Comparison of ENCODE assay signal across 8 mouse cellular contexts in genomic region chr16:4658781-4659245, GRCm38 (mm10). TPM values are rescaled to one million over a fixed set of nuclear protein-coding genes. Genes with fewer than 3 reads are reported as not detected.
DNase-seq lines count a peak whose midpoint lies in the region; ATAC-seq and TF ChIP-seq lines count a peak whose summit lies in the region.

No protein-coding gene starts in this region.

- no peak for DNase-seq in kidney, adult 11 months
- DNase-seq in brain, adult 2 months (ENCODE audit: low read depth, low spot score): peak; percentile 55
- DNase-seq in left cerebral cortex, postnatal 4 days: peak; percentile 58
- DNase-seq in cerebellum, adult 9-11 months: no peak
- DNase-seq in thymus, adult 2 months: no peak

- intact Hi-C loops in left cerebral cortex, postnatal 4 days (cut with DNase I): no loop called here

- no peak overlapping the region for H3K4me3 ChIP-seq in kidney, embryonic 16.5 days (ENCODE audit: low read length)
- no peak overlapping the region for H3K4me3 ChIP-seq in forebrain, embryonic 15.5 days
- no peak overlapping the region for H3K4me3 ChIP-seq in neural tube, embryonic 15.5 days (replicated peaks)
- no peak overlapping the region for H3K4me3 ChIP-seq in thymus, adult 2 months (ENCODE audit: control insufficient read depth, insufficient read depth, low read length)

- no peak overlapping the region; the same call in 1 of the 2 replicates for H3K4me2 ChIP-seq in kidney, embryonic 16.5 days (replicated peaks; ENCODE audit: low read depth, low read length)
- no peak overlapping the region for H3K4me2 ChIP-seq in forebrain, embryonic 15.5 days (replicated peaks)
- H3K4me2 ChIP-seq in neural tube, embryonic 15.5 days: no peak overlapping the region

- no peaks in the 10 kb centered on the region for H3K27me3 ChIP-seq in kidney, embryonic 16.5 days (ENCODE audit: insufficient read depth, low read length)
- no peaks in the 10 kb centered on the region for H3K27me3 ChIP-seq in forebrain, embryonic 15.5 days
- H3K27me3 ChIP-seq in neural tube, embryonic 15.5 days (replicated peaks): no peaks in the 10 kb centered on the region
- no peaks in the 10 kb centered on the region for H3K27me3 ChIP-seq in thymus, adult 2 months (ENCODE audit: control insufficient read depth, insufficient read depth, low read length)

- TF ChIP-seq CTCF in thymus, adult 2 months (IDR thresholded peaks at IDR 0.05; ENCODE audit: borderline replicate concordance, control insufficient read depth, extremely low read depth, insufficient read depth, low read length, poor library complexity): no peak

- peak overlapping the region; percentile 92 for H3K27ac ChIP-seq in kidney, embryonic 16.5 days (ENCODE audit: low read length)
- H3K27ac ChIP-seq in forebrain, embryonic 15.5 days (replicated peaks): peak overlapping the region; percentile 48
- H3K27ac ChIP-seq in neural tube, embryonic 15.5 days (replicated peaks): peak overlapping the region; percentile 45
- H3K27ac ChIP-seq in thymus, adult 2 months (ENCODE audit: control insufficient read depth, insufficient read depth, low read length): no peak overlapping the region

- peak; percentile 81 for ATAC-seq in kidney, embryonic 16.5 days (ENCODE audit: low FRiP score, low TSS enrichment)
- no peak; the same call in 1 of the 2 replicates for ATAC-seq in forebrain, embryonic 15.5 days (replicated peaks)
- no peak for ATAC-seq in neural tube, embryonic 15.5 days (ENCODE audit: low FRiP score)

- TF ChIP-seq POLR2A in thymus, adult 2 months (IDR thresholded peaks at IDR 0.05; ENCODE audit: control insufficient read depth, extremely low read depth, insufficient read depth, low read length, poor library complexity): no peak

- peak overlapping the region; percentile 51 for H3K9ac ChIP-seq in kidney, embryonic 16.5 days (replicated peaks; ENCODE audit: low read length)
- H3K9ac ChIP-seq in forebrain, embryonic 15.5 days (replicated peaks): no peak overlapping the region
- H3K9ac ChIP-seq in neural tube, embryonic 15.5 days (replicated peaks): no peak overlapping the region

- H3K4me1 ChIP-seq in kidney, embryonic 16.5 days (ENCODE audit: insufficient read depth, low read length): peaks cover 44% of the 10 kb centered on the region
- peaks cover 9% of the 10 kb centered on the region for H3K4me1 ChIP-seq in forebrain, embryonic 15.5 days
- H3K4me1 ChIP-seq in neural tube, embryonic 15.5 days: peaks cover 16% of the 10 kb centered on the region; the same call in 1 of the 2 replicates
- peaks cover 9% of the 10 kb centered on the region; the same call in 1 of the 2 replicates for H3K4me1 ChIP-seq in thymus, adult 2 months (replicated peaks; ENCODE audit: control insufficient read depth, insufficient read depth, low read length)

- H3K36me3 ChIP-seq in kidney, embryonic 16.5 days (ENCODE audit: insufficient read depth, low read length): peaks cover 6% of the 10 kb centered on the region
- 0 out of 2 replicates have a peak, but pooled peaks cover 10% of the 10 kb centered on the region for H3K36me3 ChIP-seq in forebrain, embryonic 15.5 days
- peaks cover 35% of the 10 kb centered on the region for H3K36me3 ChIP-seq in neural tube, embryonic 15.5 days
- peaks cover 46% of the 10 kb centered on the region for H3K36me3 ChIP-seq in thymus, adult 2 months (ENCODE audit: control insufficient read depth, insufficient read depth, low read length)

- H3K9me3 ChIP-seq in kidney, embryonic 16.5 days (ENCODE audit: low read length): no peaks in the 10 kb centered on the region
- no peaks in the 10 kb centered on the region for H3K9me3 ChIP-seq in forebrain, embryonic 15.5 days
- no peaks in the 10 kb centered on the region for H3K9me3 ChIP-seq in neural tube, embryonic 15.5 days (replicated peaks)

- 12% methylated on average over 11 of the region's 11 CpGs for WGBS in kidney, embryonic 16.5 days
- 20% methylated on average over 11 of the region's 11 CpGs for WGBS in forebrain, embryonic 15.5 days
- 35% methylated on average over 11 of the region's 11 CpGs for WGBS in neural tube, embryonic 15.5 days
- WGBS in thymus, adult 2 months: 37% methylated on average over 11 of the region's 11 CpGs

RNA-seq across cellular contexts. Expression of gene Dnaja3, which starts 19.0 kb away (rescaled TPM):
- 89.6 and 95.3 TPM in 2 replicates for polyA plus RNA-seq in kidney, embryonic 16.5 days (2015; fragmentation: Nextera tagmentation; extraction: Ambion mirVana)
- 55.8 and 58.0 TPM in 2 replicates for polyA plus RNA-seq in forebrain, embryonic 15.5 days (2015; fragmentation: Nextera tagmentation; extraction: Ambion mirVana)
- 10 to 100 TPM; 40.0 to 40.2 TPM for total RNA-seq in left cerebral cortex, postnatal 4 days (2021)
- polyA plus RNA-seq in neural tube, embryonic 15.5 days (2015; fragmentation: Nextera tagmentation; extraction: Ambion mirVana): 68.6 and 71.0 TPM in 2 replicates
- 18.3 and 19.7 TPM in 2 replicates for polyA plus RNA-seq in thymus, adult 2 months (2012; rRNA removed)

RNA-seq across cellular contexts. Expression of gene Vasn, which starts 19.1 kb away (rescaled TPM):
- polyA plus RNA-seq in kidney, embryonic 16.5 days (2015; fragmentation: Nextera tagmentation; extraction: Ambion mirVana): 26.8 TPM in 2 replicates
- 3.0 and 3.6 TPM in 2 replicates for polyA plus RNA-seq in forebrain, embryonic 15.5 days (2015; fragmentation: Nextera tagmentation; extraction: Ambion mirVana)
- 1 to 10 TPM; 2.6 to 3.2 TPM for total RNA-seq in left cerebral cortex, postnatal 4 days (2021)
- polyA plus RNA-seq in neural tube, embryonic 15.5 days (2015; fragmentation: Nextera tagmentation; extraction: Ambion mirVana): 7.1 and 8.8 TPM in 2 replicates
- 5.3 and 8.1 TPM in 2 replicates for polyA plus RNA-seq in thymus, adult 2 months (2012; rRNA removed)

RNA-seq across cellular contexts. Expression of gene Coro7, which starts 20.8 kb away (rescaled TPM):
- polyA plus RNA-seq in kidney, embryonic 16.5 days (2015; fragmentation: Nextera tagmentation; extraction: Ambion mirVana): 21.4 and 24.0 TPM in 2 replicates
- 25.0 TPM in 2 replicates for polyA plus RNA-seq in forebrain, embryonic 15.5 days (2015; fragmentation: Nextera tagmentation; extraction: Ambion mirVana)
- total RNA-seq in left cerebral cortex, postnatal 4 days (2021): 100 to 1,000 TPM in 1 of 2 experiments, 10 to 100 TPM in 1; 99.4 to 104 TPM
- polyA plus RNA-seq in neural tube, embryonic 15.5 days (2015; fragmentation: Nextera tagmentation; extraction: Ambion mirVana): 31.4 and 35.5 TPM in 2 replicates
- polyA plus RNA-seq in thymus, adult 2 months (2012; rRNA removed): 391 and 423 TPM in 2 replicates

RNA-seq across cellular contexts. Expression of gene Pam16, which starts 34.0 kb away (rescaled TPM):
- polyA plus RNA-seq in kidney, embryonic 16.5 days (2015; fragmentation: Nextera tagmentation; extraction: Ambion mirVana): 67.8 and 80.4 TPM in 2 replicates
- 162 and 171 TPM in 2 replicates for polyA plus RNA-seq in forebrain, embryonic 15.5 days (2015; fragmentation: Nextera tagmentation; extraction: Ambion mirVana)
- total RNA-seq in left cerebral cortex, postnatal 4 days (2021): 10 to 100 TPM; 76.7 to 85.7 TPM
- 150 and 179 TPM in 2 replicates for polyA plus RNA-seq in neural tube, embryonic 15.5 days (2015; fragmentation: Nextera tagmentation; extraction: Ambion mirVana)
- polyA plus RNA-seq in thymus, adult 2 months (2012; rRNA removed): 35.7 and 40.4 TPM in 2 replicates

Comparison
In these comparisons a context has a peak if more than half of its experiments do, and no peak if none do; other contexts are left out.
1. DNase-seq: peak in brain, adult 2 months (single experiment) and left cerebral cortex, postnatal 4 days (single experiment); none in kidney, adult 11 months (single experiment), cerebellum, adult 9-11 months (single experiment) and thymus, adult 2 months (single experiment).
2. RNA of gene Coro7, which starts 20.8 kb away (polyA plus RNA-seq): 391 to 423 TPM in thymus, adult 2 months; 31.4 to 35.5 TPM in neural tube, embryonic 15.5 days, 25.0 TPM in forebrain, embryonic 15.5 days and 21.4 to 24.0 TPM in kidney, embryonic 16.5 days; every median in the first group is over 10 times any median in the second.